Mouse (Mus musculus) lung, embryonic 16.5 days (tissue): ENCODE data around the gene Bglap2. TPM values are rescaled to one million over a fixed set of nuclear protein-coding genes. Genes with fewer than 3 reads are reported as not detected.

ENCODE experiments used
- ATAC-seq: fragments of 200-750 bp; cut with Nextera tagmentation; 2 replicates; pipeline ENCODE4 v1.8.0; 2017; ENCODE audit warnings: low read depth, mild to moderate bottlenecking, moderate library complexity
- H3K27ac ChIP-seq: fragments of 300-500 bp; sonication (generic); 2 replicates; pipeline ENCODE4 v1.5.1; 2014; ENCODE audit warnings: mild to moderate bottlenecking, control low read depth, low read length
- H3K27me3 ChIP-seq: fragments of 300-500 bp; sonication (generic); 2 replicates; pipeline ENCODE4 v1.6.1; 2014; ENCODE audit warnings: low read depth, low read length, mixed read lengths; ENCODE audit not compliant: control insufficient read depth, insufficient read depth
- H3K36me3 ChIP-seq: fragments of 300-500 bp; sonication (generic); 2 replicates; pipeline ENCODE4 v1.6.1; 2014; ENCODE audit warnings: low read length; ENCODE audit not compliant: control insufficient read depth, insufficient read depth
- H3K4me1 ChIP-seq: fragments of 300-500 bp; sonication (generic); replicated peaks from 2 replicates; pipeline ENCODE4 v1.6.1; 2014; ENCODE audit warnings: low read length, mixed read lengths; ENCODE audit not compliant: control insufficient read depth, insufficient read depth
- H3K4me2 ChIP-seq: fragments of 300-500 bp; sonication (generic); 2 replicates; pipeline ENCODE4 v1.6.1; 2014; ENCODE audit warnings: low read depth, low read length, control low read depth
- H3K4me3 ChIP-seq: fragments of 300-500 bp; sonication (generic); 2 replicates; pipeline ENCODE4 v1.5.1; 2014; ENCODE audit warnings: mild to moderate bottlenecking, low read length, control low read depth
- H3K9ac ChIP-seq: fragments of 300-500 bp; sonication (generic); 2 replicates; pipeline ENCODE4 v1.6.1; 2014; ENCODE audit warnings: low read length, control low read depth
- H3K9me3 ChIP-seq: fragments of 300-500 bp; sonication (generic); 2 replicates; pipeline ENCODE4 v1.6.1; 2016; ENCODE audit warnings: low read length; ENCODE audit not compliant: control insufficient read depth
- WGBS: fragments of 180-500 bp; shearing (Covaris S2); extraction: QIAGEN DNeasy Blood & Tissue Kit; methylation state at CpG from one replicate; pipeline ENCODE4 v1.1.7; 2014; 5-methylcytosine and 5-hydroxymethylcytosine counted together
- polyA plus RNA-seq: library from polyadenylated mRNA; unstranded; fragments of >200 nt; fragmentation: Nextera tagmentation; extraction: Ambion mirVana; gene quantifications from 2 replicates; pipeline ENCODE4 v1.2.1, GENCODE M21; 2015

The Bglap2 gene
- polyA plus RNA-seq, 1 experiment from 2014 or later = 0.43 TPM

DNA sequence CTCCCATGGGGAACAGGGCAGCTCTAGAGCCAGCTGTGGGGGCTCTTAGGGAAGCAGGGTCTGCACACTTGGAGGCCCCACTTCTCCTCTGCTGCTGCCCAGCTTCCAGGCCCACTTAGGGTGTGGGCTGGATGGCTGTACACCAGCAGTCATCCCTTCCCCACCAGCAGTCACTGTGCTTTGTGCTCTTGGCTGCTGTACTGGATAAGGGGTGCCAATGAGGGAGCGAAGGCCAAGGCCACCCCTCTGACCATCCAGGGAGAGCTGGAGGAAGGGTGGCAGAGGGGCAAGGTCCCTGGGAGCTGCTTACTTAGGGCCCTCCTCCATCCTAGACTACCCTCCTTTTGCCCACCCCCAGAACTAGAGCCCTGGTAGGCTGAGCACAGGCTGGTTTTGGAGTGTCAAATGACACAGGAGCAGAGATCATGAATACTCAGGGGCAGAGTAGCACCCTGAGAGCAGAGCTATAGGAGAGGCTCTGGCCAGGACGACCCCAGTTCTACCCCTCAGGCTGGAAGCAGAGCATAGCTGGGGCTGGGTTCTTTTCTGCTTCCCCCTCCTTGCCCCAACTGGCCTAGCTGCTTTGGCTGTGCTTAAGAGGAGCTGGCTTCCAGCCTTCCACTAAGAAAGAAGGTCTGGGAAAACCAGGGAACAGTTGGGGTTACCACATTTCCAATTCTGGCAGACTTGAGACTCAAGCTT is 16.7 kb downstream of the Bglap2 start:
- WGBS = 82% methylated on average over 2 of the region's 2 CpGs
- Histone ChIP-seq H3K4me1 (peaks cover 13% of the 10 kb centered on the region), H3K9ac (no peak overlapping the region), H3K4me2 (no peak overlapping the region), H3K27ac (no peak overlapping the region), H3K27me3 (peaks cover 8% of the 10 kb centered on the region), H3K4me3 (no peak overlapping the region), H3K36me3 (peaks cover 41% of the 10 kb centered on the region), H3K9me3 (no peaks in the 10 kb centered on the region)
- ATAC-seq = no peak

DNA sequence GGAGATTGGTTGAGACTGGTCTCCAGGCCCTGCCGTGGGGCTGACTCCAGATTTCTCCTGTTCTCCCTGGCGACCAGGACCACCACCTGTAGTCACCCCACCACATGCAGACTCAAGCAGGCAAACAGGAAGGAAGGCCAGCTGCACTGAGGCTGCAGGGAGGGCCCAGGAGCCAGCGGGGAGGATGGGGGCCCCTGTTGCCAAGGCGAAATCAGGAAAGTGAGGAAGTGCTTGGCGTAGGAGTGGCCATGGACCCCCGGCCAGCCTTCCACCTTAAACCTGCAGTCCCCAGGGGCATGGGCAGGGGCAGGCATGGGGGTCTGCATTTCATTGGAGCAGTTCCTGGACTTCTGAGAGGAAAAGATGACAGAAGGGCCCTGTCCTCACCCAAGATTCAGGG is 17.4 kb downstream of the Bglap2 start:
- 64% methylated on average over 6 of the region's 6 CpGs for WGBS
- H3K27ac ChIP-seq = no peak overlapping the region
- H3K36me3 ChIP-seq = peaks cover 47% of the 10 kb centered on the region
- H3K4me3 ChIP-seq = no peak overlapping the region
- H3K27me3 ChIP-seq = peaks cover 7% of the 10 kb centered on the region
- no peak for ATAC-seq
- H3K4me1 ChIP-seq = peaks cover 13% of the 10 kb centered on the region
- H3K4me2 ChIP-seq = no peak overlapping the region
- no peak overlapping the region for H3K9ac ChIP-seq
- H3K9me3 ChIP-seq = no peaks in the 10 kb centered on the region

DNA sequence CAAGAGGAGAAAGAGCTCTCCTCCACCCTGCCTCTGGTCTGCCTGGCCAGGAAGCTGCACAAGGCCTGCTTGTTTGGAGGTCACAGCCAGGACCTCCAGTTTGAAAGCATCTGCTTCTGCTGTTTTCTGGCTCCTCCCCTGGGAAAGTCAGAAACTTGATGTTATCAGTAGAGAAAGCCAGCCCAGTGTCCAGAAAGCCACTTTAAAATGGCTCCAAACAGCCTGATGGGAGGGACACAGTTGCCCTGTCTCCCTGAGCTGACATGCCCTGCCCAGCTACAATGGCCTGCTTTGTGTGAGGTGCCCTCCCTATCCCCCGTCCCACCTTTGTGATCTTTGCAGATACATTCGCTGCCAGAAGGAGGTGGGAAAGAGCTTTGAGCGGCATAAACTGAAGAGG is 18.5 kb downstream of the Bglap2 start:
- no peak overlapping the region for H3K27ac ChIP-seq
- no peaks in the 10 kb centered on the region; the same call in 1 of the 2 replicates for H3K27me3 ChIP-seq
- no peak for ATAC-seq
- no peak overlapping the region for H3K4me3 ChIP-seq
- H3K4me1 ChIP-seq = peaks cover 13% of the 10 kb centered on the region
- H3K36me3 ChIP-seq = peaks cover 59% of the 10 kb centered on the region
- no peak overlapping the region for H3K4me2 ChIP-seq
- no peak overlapping the region for H3K9ac ChIP-seq
- no peaks in the 10 kb centered on the region for H3K9me3 ChIP-seq
- WGBS = 60% methylated on average over 3 of the region's 3 CpGs

DNA sequence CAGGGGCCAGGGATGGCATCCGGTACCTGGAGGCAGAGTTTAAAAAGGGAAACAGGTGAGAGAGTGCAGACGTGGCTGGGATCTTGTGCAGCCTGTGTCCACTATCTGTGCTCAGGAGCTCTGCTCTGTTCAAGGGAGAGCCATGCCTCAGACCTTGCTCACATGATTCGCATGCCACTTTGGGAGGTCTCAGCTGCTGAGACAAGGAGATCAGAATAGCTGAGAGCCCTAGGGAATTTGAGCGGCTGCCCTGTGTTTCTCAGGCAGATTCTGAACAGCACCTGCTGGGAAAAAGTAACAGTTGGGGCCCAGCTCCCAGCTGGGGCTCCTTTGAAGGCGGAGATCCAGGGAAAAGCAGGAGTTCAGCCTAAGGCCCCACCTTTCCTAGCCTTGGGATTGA is 18.9 kb downstream of the Bglap2 start:
- Histone ChIP-seq H3K36me3 (peaks cover 62% of the 10 kb centered on the region), H3K4me2 (no peak overlapping the region), H3K27ac (no peak overlapping the region), H3K9me3 (no peaks in the 10 kb centered on the region), H3K9ac (no peak overlapping the region), H3K27me3 (no peaks in the 10 kb centered on the region), H3K4me1 (peaks cover 9% of the 10 kb centered on the region), H3K4me3 (no peak overlapping the region)
- no peak for ATAC-seq
- 74% methylated on average over 5 of the region's 5 CpGs for WGBS

DNA sequence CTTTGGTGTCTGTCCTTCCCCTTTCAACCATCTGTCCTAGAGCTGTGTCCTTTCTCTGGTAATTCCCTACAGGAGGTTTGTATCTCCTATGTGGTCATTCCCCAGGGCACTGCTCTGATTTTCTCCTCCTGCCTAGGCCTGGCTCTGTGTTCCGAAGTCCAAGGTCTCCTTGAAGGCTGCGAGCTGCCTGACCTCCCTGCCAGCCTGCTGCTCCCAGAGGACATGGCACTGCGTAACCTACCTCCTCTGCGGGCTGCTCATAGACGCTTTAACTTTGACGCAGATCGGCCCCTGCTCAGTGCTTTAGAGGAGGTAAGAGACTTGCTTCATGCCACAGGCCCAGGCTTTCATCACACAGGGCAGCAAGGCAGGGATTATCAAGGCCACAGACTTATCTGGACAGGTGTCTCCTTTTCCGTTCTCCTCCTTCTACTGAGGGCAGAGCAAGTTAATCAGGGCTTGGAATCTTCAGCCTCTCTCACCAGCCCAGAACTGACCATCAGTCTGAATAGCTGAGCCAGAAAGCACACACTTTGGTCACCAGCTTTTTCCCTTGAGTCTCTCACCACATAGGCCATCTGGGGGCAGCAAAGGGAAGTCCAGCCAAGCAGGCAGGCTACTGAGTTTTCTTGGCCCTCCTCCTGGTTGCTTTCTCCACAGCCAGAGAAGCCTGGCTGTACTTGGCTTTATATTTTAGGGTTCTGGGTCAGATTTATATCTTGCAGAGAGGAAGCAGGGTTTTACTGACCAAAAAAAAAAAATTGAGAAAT is 23.9 kb downstream of the Bglap2 start:
- H3K4me1 ChIP-seq = no peaks in the 10 kb centered on the region
- peaks cover 78% of the 10 kb centered on the region for H3K36me3 ChIP-seq
- no peak overlapping the region for H3K4me3 ChIP-seq
- no peak overlapping the region for H3K9ac ChIP-seq
- H3K9me3 ChIP-seq = no peaks in the 10 kb centered on the region
- H3K27ac ChIP-seq = no peak overlapping the region
- 88% methylated on average over 8 of the region's 8 CpGs for WGBS
- no peak for ATAC-seq
- no peaks in the 10 kb centered on the region for H3K27me3 ChIP-seq
- no peak overlapping the region for H3K4me2 ChIP-seq

DNA sequence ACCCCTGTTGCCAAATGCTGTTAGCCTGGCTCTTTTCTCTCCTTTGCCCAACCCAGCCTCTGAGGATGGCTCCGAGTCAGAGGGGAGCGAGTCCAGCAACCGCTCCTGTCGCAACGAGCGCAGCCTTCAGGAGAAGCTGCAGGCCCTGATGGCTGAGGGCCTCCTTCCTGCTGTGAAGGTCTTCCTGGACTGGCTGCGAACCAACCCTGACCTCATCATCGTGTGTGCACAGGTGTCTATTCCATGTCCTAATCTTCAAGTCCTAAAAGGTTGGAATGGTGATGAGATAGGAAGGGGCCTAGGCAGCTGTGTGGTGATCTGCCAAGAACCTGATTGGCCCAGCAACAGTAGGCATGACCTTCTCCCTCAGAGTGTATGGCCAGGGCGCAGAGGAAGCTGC is 25.6 kb downstream of the Bglap2 start:
- Histone ChIP-seq H3K9me3 (no peaks in the 10 kb centered on the region), H3K27ac (no peak overlapping the region), H3K36me3 (peaks cover 77% of the 10 kb centered on the region), H3K4me1 (no peaks in the 10 kb centered on the region), H3K4me3 (no peak overlapping the region), H3K27me3 (no peaks in the 10 kb centered on the region), H3K9ac (no peak overlapping the region), H3K4me2 (no peak overlapping the region)
- WGBS = 85% methylated on average over 9 of the region's 9 CpGs
- ATAC-seq = 0 out of 2 replicates have a peak, but pooled peaks have one; percentile 20

DNA sequence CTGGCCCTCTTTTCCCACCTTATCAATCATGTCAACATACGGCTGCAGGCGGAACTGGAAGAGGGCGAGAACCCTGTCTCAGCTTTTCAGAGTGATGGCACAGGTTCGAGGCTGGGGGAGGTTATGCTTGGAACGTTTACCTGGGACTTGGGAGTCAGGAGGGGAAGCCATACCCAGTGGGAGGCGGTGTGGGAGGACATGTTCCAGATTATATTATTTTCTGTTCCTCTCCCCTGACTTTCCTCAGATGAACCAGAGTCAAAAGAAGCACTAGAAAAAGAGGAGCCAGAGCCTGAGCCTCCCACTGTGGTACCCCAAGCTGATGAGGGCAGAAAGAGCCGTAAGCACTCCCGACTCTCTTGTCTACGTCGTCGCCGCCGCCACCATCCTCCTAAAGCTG is 27.8 kb downstream of the Bglap2 start:
- no peak overlapping the region for H3K4me2 ChIP-seq
- no peak overlapping the region for H3K9ac ChIP-seq
- H3K27me3 ChIP-seq = no peaks in the 10 kb centered on the region
- no peaks in the 10 kb centered on the region for H3K9me3 ChIP-seq
- 77% methylated on average over 13 of the region's 13 CpGs for WGBS
- no peaks in the 10 kb centered on the region for H3K4me1 ChIP-seq
- peaks cover 81% of the 10 kb centered on the region for H3K36me3 ChIP-seq
- no peak overlapping the region for H3K4me3 ChIP-seq
- no peak for ATAC-seq
- no peak overlapping the region for H3K27ac ChIP-seq

DNA sequence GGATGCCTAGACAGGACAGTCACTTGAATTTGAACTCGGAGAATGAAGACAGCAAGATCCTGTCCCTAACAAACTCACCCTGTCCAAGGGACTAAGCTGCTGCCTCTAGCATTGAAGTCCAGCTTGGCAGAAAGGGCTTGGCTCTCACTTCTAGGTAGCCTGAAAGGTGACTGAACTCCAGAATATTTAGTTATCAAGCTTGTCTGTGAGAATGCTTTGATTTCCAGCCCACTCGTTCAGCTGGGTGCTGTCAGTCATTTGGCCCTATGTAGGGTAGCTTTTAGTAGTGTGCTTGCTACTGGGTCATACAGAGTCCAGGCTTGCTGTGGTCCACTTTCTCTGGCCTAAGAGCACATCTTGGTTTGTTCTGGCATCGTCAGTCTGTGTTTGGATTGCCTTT is 39.5 kb downstream of the Bglap2 start:
- Histone ChIP-seq H3K4me2 (no peak overlapping the region), H3K9me3 (no peaks in the 10 kb centered on the region), H3K27me3 (no peaks in the 10 kb centered on the region), H3K4me3 (no peak overlapping the region), H3K4me1 (peaks cover 16% of the 10 kb centered on the region), H3K27ac (no peak overlapping the region), H3K36me3 (peaks cover 24% of the 10 kb centered on the region), H3K9ac (no peak overlapping the region)
- no peak for ATAC-seq
- WGBS = 58% methylated on average over 3 of the region's 3 CpGs

DNA sequence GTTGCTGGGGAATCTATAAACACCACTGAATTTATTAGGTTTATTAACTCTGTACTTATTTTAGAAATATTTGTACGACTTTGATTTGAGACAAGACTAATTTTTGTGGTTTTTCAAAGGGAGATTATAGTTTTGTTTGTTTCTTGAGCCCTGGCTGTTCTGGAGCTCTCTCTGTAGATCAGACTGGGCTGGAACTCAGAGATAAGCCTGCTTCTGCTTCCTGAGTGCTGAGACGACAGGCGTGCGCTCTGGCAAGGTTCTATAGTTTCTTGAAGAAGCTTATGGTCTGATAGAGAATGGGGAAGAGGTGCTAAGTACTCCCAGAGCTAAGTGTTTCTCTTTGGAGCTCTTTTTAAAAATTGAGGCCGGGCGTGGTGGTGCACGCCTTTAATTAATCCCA is 40.2 kb downstream of the Bglap2 start:
- Histone ChIP-seq H3K4me2 (no peak overlapping the region), H3K27ac (no peak overlapping the region), H3K4me3 (no peak overlapping the region), H3K9me3 (no peaks in the 10 kb centered on the region), H3K36me3 (peaks cover 18% of the 10 kb centered on the region), H3K9ac (no peak overlapping the region), H3K27me3 (no peaks in the 10 kb centered on the region), H3K4me1 (peaks cover 19% of the 10 kb centered on the region)
- WGBS = 88% methylated on average over 7 of the region's 7 CpGs
- no peak for ATAC-seq
